Mouse (Mus musculus) lung, adult 2 months (tissue): ENCODE measurements around the gene Gm7030. TPM values are rescaled to one million over a fixed set of nuclear protein-coding genes. Genes with fewer than 3 reads are reported as not detected.
"Not testable (repeated sequence)": the region's sequence is repeated elsewhere in the genome, so short reads cannot be mapped to it uniquely, and the experiment has no call there.

Experiments used
- DNase-seq: peaks from one replicate; pipeline ENCODE4 v3.0.0; 2022
- H3K4me1 ChIP-seq: fragments of 200-500 bp; 2 replicates; pipeline ENCODE4 v1.6.1; 2011; ENCODE audit warnings: low read length; ENCODE audit not compliant: control insufficient read depth, insufficient read depth
- H3K4me3 ChIP-seq: fragments of 200-500 bp; replicated peaks from 2 replicates; pipeline ENCODE3; 2011; ENCODE audit warnings: low read depth, mild to moderate bottlenecking, control low read depth, low read length; ENCODE audit errors: extremely low read depth
- CTCF ChIP-seq: fragments of 200-500 bp; IDR thresholded peaks from 2 replicates; pipeline ENCODE4 v1.5.1; 2011; ENCODE audit warnings: mild to moderate bottlenecking, low read length, control low read depth; ENCODE audit not compliant: insufficient read depth
- POLR2A ChIP-seq: fragments of 200-500 bp; IDR thresholded peaks from 2 replicates; pipeline ENCODE4 v1.6.1; 2011; ENCODE audit warnings: low read depth, mild to moderate bottlenecking, control low read depth, low read length, borderline replicate concordance; ENCODE audit errors: extremely low read depth
- WGBS: fragments of 180-500 bp; shearing (Covaris S2); methylation state at CpG from one replicate; pipeline ENCODE4 v1.1.7; 2018; 5-methylcytosine and 5-hydroxymethylcytosine counted together
- polyA plus RNA-seq: library from polyadenylated mRNA; depleted of rRNA; stranded (reverse); fragments of >200 nt; gene quantifications from 2 replicates; pipeline ENCODE4 v1.2.3, GENCODE M21; 2012

Gene Gm7030
- polyA plus RNA-seq, 1 experiment, result not detected

DNA sequence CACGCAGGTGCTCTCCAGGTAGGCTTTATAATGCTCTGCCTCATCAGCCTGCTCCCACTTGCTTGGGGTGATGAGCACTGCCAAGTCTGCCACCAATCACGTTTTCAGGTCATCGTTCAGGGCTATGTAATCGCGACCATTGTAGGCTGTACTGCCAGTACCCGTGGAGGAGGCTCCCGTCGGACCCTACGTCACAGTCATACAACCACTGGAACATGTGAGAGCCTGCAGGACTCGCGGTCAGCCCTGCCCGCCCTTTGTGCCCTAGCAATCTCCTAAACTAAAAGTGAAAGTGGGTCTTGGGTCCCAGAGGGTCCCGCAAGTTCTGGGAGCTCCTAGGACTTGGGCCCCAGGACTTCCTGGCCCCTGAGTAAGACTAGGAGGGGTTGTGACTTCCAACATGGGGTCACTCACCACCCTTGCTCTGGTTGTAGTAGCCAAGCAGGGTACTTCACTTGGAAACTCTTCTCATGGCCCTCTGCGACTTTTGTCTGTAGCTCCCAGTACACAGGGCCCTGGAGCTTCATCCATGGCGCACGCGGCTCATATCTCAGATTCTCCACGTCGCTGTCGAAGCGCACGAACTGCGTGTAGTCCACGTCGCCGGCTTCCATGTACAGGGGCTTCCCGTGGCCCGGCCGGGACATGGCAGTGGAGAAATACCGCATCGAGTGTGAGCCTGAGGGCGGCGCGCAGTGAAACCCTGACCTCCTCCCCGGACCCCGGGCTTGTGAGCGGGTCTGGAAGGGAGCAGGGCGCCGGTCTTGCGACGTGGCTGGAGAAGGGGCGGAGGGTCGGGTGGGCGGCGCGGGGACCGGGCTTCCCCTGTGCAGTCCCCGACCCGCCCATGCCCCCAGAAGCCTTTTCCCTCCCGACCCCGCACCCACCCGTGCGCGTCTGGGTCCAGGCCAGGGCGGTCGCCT lies 32.2 kb upstream of the Gm7030 start:
- peak overlapping the region; percentile 46 for H3K4me3 ChIP-seq
- TF ChIP-seq POLR2A (no peak), CTCF (no peak)
- WGBS, result 3% methylated on average over 56 of the region's 56 CpGs
- peaks cover 3% of the 10 kb centered on the region; the same call in 1 of the 2 replicates for H3K4me1 ChIP-seq
- DNase-seq, result no peak

- 23% methylated on average over 11 of the region's 11 CpGs for WGBS
- H3K4me3 ChIP-seq, DNase-seq, H3K4me1 ChIP-seq: not testable (repeated sequence)
Observed at GRCm38 (mm10) chr17:36158264-36158663, 29.0 kb upstream of the Gm7030 start.

DNA sequence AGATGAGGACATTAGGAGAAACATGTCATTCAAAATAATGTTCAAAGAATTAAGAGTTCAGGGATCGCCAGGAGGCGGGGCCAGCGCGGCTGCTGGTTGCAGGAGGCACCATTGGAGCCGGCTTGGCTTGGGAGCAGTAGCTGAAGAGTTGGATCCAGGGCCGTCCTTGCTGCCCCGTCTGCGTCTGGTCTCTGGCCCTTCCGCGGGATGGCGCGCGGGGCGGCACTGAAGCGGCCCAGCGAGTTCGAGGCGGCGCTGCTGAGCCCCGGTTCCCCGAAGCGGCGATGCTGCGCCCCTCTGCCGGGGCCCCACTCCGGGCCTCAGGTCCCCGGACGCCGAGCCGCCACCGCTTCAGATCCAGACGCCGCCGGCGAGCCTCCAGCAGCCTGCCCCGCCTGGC lies 28.6 kb upstream of the Gm7030 start:
- DNase-seq, H3K4me1 ChIP-seq, H3K4me3 ChIP-seq: not testable (repeated sequence)
- under 1% methylated on average over 36 of the region's 36 CpGs for whole genome bisulfite sequencing

- DNase-seq, result no peak
- H3K4me3 ChIP-seq, result no peak overlapping the region
- 18% methylated on average over 3 of the region's 3 CpGs for whole genome bisulfite sequencing
- H3K4me1 ChIP-seq, result no peaks in the 10 kb centered on the region
- TF ChIP-seq POLR2A (no peak), CTCF (no peak)
Observed at GRCm38 (mm10) chr17:36154271-36155149, 25.3 kb upstream of the Gm7030 start.

DNA sequence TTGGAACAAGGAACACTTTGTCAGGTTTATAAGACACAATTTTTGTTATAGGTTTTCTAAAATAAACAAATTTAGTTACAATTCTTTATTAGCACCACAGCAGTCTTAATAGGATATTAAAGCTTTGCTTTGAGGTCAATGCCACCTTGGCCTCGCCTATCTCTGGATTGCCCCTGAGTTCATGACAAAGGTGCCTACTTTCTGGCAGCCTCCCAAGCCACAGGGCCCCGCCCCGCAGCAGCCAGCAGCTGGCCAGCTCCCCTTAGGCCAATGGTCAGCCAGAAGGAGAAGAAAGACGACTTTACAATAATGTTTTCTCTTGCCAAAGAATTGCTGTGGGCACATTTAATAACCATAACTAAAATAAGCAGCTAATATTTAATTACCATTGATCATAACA lies 22.0 kb upstream of the Gm7030 start:
- H3K4me1 ChIP-seq, H3K4me3 ChIP-seq, DNase-seq: not testable (repeated sequence)
- WGBS, result 34% methylated on average over 4 of the region's 4 CpGs

- DNase-seq, H3K4me1 ChIP-seq, H3K4me3 ChIP-seq: not testable (repeated sequence)
- WGBS, result 90% methylated on average over 5 of the region's 5 CpGs
Observed at GRCm38 (mm10) chr17:36148468-36148867, 19.2 kb upstream of the Gm7030 start.

DNA sequence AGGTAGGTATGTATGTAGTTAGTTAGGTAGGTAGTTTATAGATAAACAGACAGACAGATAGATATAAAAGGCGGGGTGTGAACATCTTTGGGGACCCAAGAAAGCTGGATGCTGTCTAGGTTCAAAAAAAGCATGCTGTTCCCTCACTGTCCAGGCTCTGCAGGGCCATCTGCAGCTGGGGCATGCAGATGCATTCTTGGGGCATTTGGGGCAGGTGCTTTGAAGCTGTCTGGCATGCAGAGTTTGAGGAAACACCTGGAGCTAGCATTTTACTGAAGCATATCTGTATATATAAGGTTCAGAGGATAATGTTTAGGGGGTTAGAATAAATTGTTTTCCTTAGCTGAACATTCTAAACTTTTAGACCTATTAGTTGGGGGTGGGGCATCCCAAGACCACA lies 17.7 kb upstream of the Gm7030 start:
- not testable (repeated sequence) for DNase-seq, H3K4me1 ChIP-seq, H3K4me3 ChIP-seq
- 86% methylated on average over 1 of the region's 1 CpGs for WGBS

GRCm38 (mm10) chr17:36145861-36146156 lies 16.6 kb upstream of the Gm7030 start:
- not testable (repeated sequence) for H3K4me1 ChIP-seq, DNase-seq
- peak overlapping the region; percentile 78 for H3K4me3 ChIP-seq
- 7% methylated on average over 13 of the region's 13 CpGs for WGBS

GRCm38 (mm10) chr17:36145111-36145860 lies 16.1 kb upstream of the Gm7030 start:
- Histone ChIP-seq H3K4me1 (no peaks in the 10 kb centered on the region), H3K4me3 (peak overlapping the region; percentile 78)
- DNase-seq, result peak; percentile 24
- WGBS, result 1% methylated on average over 78 of the region's 78 CpGs
- no peak for TF ChIP-seq POLR2A
- no peak for TF ChIP-seq CTCF

GRCm38 (mm10) chr17:36136299-36136848 lies 7.1 kb upstream of the Gm7030 start:
- not testable (repeated sequence) for DNase-seq
- WGBS, result 68% methylated on average over 1 of the region's 1 CpGs

GRCm38 (mm10) chr17:36135421-36136231 lies 6.4 kb upstream of the Gm7030 start:
- not testable (repeated sequence) for DNase-seq, H3K4me1 ChIP-seq, H3K4me3 ChIP-seq

More at GRCm38 (mm10) chr17:36136299-36136848, 7.1 kb upstream of the Gm7030 start:
- H3K4me1 ChIP-seq, H3K4me3 ChIP-seq: not testable (repeated sequence)
